Mouse (Mus musculus): ENCODE measurements around the gene Cacna2d4. TPM values are rescaled to one million over a fixed set of nuclear protein-coding genes. Genes with fewer than 3 reads are reported as not detected.
A peak's percentile ranks its signal among the peaks of the same experiment; 100 is the strongest.

Cacna2d4 gene
- total RNA-seq, 2 experiments from 2014 or later, result 0.12 TPM; not detected in 1

- intact Hi-C loops (cut with DNase I), result no loop called here
- no peak for DNase-seq
These were observed 17.0 kb upstream of the Cacna2d4 start for GRCm38 (mm10) chr6:119219237-119219870.

- DNase-seq, result peak; percentile 45 to 70
- intact Hi-C loops (cut with DNase I), result loop anchor here (1.0 kb wide), 1 partner anchor 128 kb away; no protein-coding TSS in a partner anchor
These were observed 16.0 kb upstream of the Cacna2d4 start for GRCm38 (mm10) chr6:119220297-119220696.

DNA sequence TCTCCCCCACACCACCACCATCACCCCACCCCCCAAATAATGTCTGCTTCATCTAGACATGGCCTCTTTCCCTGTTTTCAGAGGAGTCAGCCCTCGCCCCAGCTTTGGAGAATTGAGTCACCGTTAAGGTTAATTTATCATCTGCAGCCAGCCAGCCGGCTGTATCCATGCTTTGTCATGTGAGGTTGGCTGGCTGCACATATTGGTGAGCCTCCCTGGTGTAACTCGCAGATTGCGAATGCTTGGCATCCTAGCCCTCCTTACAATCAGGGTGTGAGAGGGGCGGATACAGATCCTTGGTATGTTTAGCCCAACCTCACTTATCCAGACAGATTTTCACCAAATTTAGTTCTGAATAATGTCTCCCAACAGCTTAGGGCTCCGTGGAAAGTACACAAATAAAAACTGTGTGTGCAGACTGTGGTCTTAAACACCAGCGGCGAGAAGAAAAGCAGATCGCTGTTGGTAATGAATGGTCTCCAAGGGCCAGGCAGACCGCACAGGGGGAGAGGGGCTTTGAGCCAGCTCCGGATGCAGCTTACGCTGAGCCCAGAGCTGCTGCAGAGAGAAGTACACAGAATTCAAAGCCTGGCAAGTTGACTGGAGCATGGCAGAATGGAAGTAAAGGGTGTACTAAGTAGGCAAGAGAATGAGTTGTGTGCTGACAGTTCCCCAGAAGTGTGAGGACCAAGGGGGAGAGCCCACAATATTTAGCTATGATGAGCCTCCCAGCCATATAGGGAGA is 11.7 kb upstream of the Cacna2d4 start:
- DNase-seq, result no peak
- intact Hi-C loops (cut with DNase I), result no loop called here

DNA sequence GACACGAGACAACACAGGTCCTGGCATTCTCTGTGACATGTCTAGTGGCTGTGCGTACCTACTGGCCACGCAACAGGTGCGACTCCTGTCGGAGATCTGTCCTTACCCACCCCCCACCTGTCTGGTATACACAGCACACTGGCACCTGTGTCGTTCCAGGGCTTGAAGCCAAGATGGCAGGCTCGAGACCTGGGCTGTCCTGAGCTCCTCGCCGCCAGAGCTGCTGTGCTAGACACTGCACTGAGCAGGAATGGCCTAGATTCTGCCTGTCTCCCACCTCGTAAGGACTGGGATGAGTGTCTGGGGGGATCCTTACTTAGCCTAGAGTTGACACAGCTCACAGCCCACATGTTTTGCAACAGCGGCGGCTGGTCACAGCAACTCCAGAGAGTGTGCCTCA is 11.1 kb upstream of the Cacna2d4 start:
- intact Hi-C loops (cut with DNase I), result no loop called here
- DNase-seq, result no peak

DNA sequence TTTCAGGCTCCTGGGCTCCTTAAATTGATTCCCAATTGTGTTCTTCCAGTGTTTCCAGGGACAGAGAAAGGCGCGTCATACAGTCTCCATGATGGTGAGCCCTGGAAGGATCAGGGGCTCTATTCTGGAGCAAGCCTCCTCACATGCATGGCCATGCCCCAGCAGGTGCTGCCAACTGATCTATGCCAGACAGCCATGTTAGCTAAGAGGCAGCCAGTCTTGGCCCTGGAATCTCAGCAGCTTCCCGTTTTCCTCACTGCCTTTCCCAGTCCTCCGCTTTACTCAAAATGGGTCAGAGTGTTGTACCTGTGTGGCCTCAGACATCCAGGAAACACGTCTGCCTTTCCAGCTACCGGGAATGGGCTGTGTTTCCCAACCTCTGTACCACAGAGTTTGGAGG is 10.6 kb upstream of the Cacna2d4 start:
- DNase-seq, result no peak
- intact Hi-C loops (cut with DNase I), result no loop called here

- no peak for DNase-seq
- intact Hi-C loops (cut with DNase I), result no loop called here
These were observed 9.3 kb upstream of the Cacna2d4 start for GRCm38 (mm10) chr6:119227001-119227400.

GRCm38 (mm10) chr6:119228861-119229603 is 7.3 kb upstream of the Cacna2d4 start:
- DNase-seq, result no peak
- intact Hi-C loops (cut with DNase I), result no loop called here

- intact Hi-C loops (cut with DNase I), result no loop called here
- DNase-seq, result peak in 1 of 2 experiments; percentile 35
These were observed 3.3 kb upstream of the Cacna2d4 start for GRCm38 (mm10) chr6:119233066-119233465.

DNA sequence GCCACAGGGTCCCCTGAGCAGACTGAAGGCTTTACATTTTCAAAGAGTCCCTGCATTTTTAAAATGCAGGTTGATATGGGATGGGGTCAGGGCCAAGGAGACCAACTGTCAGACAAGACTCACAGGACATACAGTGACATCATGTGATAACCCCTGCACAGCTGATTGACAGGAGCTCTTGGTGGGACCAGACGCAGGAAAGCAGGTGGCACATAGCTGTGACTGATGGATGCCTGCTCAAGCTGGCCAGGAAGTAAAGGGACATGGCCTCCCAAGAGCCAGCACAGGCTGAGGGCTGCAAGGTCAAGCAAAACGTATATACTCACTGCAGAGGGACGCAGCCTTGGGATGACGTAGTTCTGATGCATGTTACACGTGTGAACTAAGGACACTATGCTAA is 885 bp upstream of the Cacna2d4 start:
- no peak for DNase-seq
- intact Hi-C loops (cut with DNase I), result no loop called here

- peak in 1 of 2 experiments; percentile 62 for DNase-seq
- intact Hi-C loops (cut with DNase I), result no loop called here
These were observed 1.2 kb downstream of the Cacna2d4 start for GRCm38 (mm10) chr6:119237427-119237989.

GRCm38 (mm10) chr6:119239341-119240005 is 3.1 kb downstream of the Cacna2d4 start:
- no peak for DNase-seq
- intact Hi-C loops (cut with DNase I), result no loop called here

DNA sequence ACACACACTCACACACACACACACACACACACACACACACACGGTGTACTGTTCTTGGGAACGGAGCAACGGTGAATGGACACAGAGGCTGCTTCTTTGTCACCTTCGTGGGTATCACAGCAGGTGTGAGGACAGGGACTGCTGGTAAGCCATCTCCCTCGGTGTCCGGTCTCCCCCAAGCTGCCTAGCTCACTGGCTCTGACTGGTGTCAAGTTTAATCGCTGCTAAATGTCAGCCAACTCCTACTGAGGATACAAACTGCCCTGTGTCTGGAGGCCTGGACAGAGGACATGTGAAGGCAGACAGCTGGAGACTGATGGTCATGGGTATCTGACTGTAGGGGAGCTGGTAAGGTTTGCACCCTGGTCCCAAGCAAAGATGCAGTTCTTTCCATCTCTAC is 3.9 kb downstream of the Cacna2d4 start:
- intact Hi-C loops (cut with DNase I), result no loop called here
- no peak for DNase-seq

DNA sequence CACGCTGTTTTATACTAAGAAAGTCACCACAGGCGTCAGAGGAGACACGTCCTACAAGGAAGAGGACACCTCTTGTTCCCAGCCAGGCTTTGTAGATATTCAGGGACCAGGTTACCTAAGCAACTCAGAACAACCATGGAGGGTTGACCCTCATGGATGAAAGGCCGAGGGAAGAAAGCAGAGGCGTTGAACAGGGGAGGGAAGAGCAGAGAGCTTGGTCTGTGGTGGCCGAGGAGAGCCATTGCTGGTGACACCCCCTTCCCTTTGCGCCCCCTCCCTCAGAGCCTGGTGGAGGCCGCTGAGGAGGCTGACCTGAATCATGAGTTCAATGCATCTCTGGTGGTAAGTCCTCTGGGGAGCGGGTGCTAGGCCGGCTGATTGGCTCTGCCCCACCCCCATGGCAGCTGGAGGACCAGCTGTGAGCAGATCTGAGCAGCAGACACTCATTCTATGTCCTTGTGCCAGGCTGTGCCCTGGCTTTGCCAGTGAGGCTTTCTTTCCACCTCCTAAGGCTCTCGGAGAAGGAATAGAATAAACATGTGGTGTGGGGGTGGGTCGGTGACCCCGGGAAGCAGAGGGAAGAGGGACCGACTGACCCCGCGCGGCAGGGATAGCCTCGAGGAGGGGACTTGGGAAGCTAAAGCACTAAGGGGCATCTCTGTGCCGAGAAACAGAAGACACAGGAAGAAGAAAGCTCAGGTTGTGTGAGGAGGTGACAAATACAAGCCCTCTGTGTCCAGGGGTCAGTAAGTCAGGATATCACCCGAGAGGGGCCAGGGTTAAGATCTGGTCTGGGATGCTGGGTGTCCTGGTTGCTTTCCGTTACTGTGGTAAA is 4.8 kb downstream of the Cacna2d4 start:
- no peak for DNase-seq
- intact Hi-C loops (cut with DNase I), result no loop called here

DNA sequence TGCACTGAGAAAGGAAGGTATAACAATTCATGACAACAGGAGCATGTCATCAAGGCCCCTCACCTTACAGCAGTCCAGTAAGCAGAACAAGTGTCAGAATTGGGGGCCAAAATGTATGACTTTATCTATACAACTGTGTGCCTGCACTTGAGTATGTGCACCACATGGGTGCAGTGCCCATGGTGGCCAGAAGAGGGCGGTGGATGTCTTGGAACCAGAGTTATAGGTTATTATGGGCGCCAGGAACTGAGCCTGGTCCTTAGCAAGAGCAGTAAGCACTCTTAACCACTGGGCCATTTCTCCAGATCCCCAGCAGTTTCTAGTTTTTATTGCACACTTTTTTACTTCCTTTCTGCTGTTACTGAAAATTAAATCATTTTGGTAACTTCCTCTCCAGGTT is 9.8 kb downstream of the Cacna2d4 start:
- intact Hi-C loops (cut with DNase I), result no loop called here
- DNase-seq, result no peak

GRCm38 (mm10) chr6:119248578-119248977 is 12.3 kb downstream of the Cacna2d4 start:
- DNase-seq, result no peak

GRCm38 (mm10) chr6:119249726-119250125 is 13.4 kb downstream of the Cacna2d4 start:
- DNase-seq, result no peak
- intact Hi-C loops (cut with DNase I), result no loop called here

More at GRCm38 (mm10) chr6:119248578-119248977, 12.3 kb downstream of the Cacna2d4 start:
- intact Hi-C loops (cut with DNase I), result no loop called here

GRCm38 (mm10) chr6:119251704-119252103 is 15.4 kb downstream of the Cacna2d4 start:
- intact Hi-C loops (cut with DNase I), result no loop called here
- DNase-seq, result no peak

DNA sequence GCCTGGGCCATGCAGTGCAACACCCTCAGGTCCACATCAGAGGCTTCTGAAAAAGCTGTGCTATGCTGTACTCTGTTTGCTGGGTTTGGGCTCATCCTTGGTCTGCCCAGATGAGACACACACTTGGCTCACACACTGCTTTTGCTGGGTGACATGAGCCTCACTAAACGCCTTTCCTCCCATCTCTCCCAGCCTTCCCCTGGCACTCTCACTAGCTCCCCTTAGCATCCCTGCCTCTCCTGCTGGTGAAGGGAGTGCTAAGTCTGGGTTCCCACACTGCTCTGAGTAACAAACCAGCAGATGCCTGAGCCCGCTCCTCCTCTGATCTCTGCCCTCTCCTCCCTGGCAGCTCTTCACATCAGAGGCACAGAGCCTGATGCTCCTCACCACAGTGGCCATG is 40.4 kb downstream of the Cacna2d4 start:
- intact Hi-C loops (cut with DNase I), result no loop called here
- no peak for DNase-seq

DNA sequence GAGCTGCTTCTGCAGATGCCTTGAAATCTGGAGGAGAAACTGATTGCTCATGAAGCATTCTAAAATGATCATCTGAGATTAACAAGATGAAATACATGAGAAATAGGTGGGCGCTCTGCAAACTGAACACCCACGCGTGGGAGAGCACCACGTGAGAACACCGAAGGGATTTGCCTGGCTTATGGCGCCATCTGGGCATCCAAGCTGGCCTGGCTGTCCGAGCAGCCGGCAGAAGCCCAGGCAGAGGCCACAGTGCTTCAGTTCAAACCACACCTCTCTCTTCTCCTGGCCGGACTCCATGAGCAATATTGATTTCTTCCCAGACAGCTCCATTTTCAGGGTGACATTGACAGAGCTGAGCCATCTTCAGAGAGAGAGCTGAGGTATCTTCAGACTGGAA is 44.4 kb downstream of the Cacna2d4 start:
- no peak for DNase-seq

DNA sequence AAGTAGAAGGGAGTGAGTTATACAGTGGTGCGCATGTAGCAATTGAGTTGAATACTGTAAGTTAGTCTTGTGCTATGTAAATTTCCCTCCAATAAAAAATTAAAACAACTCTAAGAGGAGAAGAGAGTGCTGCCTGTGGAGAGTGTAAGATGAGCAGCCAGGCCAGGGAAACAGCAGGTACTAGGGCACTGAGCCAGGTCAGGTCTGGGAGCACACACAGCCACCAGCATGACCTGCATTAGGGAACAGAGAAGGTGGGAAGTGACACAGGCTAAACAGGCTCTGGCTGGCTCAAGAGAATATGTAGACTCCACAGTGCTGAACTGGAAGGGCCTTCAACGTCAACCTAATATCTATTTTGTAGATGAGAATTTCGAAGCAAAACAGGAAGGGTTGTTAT is 65.0 kb downstream of the Cacna2d4 start:
- DNase-seq, result no peak
- intact Hi-C loops (cut with DNase I), result no loop called here

More for the DNA sequence above, 44.4 kb downstream of the Cacna2d4 start:
- intact Hi-C loops (cut with DNase I), result no loop called here

All from heart, postnatal 14 days (tissue).